Mouse (Mus musculus): ENCODE data around the gene Mtnr1a. TPM values are rescaled to one million over a fixed set of nuclear protein-coding genes. Genes with fewer than 3 reads are reported as not detected.

The Mtnr1a gene
- total RNA-seq, 2 experiments from 2014 or later = not detected

DNA sequence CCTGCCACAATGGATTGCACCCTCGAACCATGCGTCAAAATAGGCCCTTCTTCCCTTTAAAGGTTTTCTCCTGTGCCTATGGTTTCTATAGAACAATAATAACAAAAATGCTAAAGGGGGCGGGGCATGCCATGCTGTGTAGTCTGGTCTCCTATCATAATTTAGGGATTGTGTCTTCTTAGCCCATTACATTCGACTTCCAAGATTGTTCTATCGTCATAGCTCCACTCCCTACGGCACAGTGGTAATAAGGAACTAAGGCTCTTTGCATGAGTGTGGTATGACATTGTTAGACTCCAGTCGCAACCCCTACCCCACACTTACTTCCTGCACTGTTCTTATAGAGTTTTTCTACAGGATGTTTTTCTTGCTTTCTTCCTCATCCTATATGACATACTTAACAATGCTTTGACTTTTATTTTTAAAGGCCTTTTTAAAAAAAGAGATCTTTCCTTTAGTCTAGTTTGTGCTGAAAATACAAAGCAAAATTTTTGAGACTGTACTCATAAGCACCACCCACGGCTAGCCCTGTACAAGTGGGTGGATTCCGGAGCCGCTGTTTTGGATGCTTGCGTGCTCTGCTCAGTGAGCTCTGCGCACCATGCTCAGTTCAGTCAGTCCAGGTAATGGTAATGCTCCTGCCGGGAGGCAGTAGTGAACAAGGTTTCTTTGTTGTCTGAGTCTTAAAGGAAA is 40.6 kb downstream of the Mtnr1a start:
- DNase-seq = no peak

DNA sequence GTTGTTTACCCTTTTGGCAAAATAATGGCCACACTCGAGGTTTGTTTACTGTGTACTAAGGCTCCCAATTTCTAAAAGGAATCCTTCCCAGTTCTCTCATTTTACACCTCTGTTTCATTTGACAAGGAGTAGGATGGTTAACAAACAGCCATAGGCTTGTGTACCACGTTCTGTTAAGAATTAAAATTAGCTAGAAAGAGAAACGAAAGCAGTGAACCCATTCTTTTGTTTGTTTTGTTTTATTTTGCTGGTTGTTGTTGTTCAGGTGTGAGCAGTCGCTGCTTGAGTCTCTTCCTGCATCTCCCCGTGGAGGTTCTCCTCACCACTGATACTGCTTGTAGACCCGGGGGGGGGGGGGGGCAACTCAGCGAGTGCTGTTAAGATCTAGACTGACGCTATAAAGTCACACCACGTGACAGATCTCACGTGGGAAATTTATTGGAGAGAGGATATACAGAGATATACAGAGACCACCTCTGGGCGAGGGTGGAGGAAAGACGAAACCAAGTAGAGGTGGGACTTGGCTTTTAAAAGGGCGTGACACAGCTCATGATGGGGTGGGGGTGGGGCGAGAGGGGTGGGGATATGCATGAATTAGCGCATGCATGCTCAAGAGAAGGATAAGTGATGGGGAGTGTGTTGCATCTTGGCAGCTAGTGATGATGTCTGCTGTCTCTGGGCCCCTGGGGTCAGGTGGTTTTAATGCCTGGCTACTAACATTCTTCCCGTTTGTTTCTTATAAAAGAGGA is 41.3 kb downstream of the Mtnr1a start:
- DNase-seq = no peak

- no peak for DNase-seq
Measured at GRCm38 (mm10) chr8:45110813-45111104, 41.8 kb downstream of the Mtnr1a start.

- DNase-seq = no peak
Measured at GRCm38 (mm10) chr8:45111820-45112219, 42.9 kb downstream of the Mtnr1a start.

- DNase-seq = no peak
Measured at GRCm38 (mm10) chr8:45117588-45117987, 48.7 kb downstream of the Mtnr1a start.

DNA sequence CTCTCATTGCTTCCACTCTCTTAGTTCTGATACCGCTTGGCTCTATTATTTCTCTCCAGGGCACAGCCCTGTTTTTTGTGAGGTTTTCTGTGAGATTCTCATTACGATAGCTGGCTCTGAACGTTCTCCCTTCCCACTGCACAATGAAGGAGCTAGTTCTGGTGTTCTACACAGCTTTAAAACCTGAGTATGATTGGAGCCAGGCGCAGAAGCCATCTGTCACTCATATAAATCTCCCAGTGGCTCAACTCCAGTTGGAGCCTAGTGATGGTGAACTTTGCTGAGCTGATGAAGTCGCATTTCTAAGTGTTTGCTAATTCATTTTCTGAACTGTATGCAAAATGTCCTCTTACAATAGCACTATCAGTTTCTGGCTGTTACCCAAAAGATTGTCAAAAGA is 56.7 kb downstream of the Mtnr1a start:
- DNase-seq = no peak

Other genes starting within 250 kb of the Mtnr1a start
- gene Fat1, start 133.7 kb upstream of the Mtnr1a start, total RNA-seq (2021) = 100 to 1,000 TPM in 1 of 2 experiments, 10 to 100 TPM in 1; 79.2 to 110 TPM
- gene F11, start 192.9 kb downstream of the Mtnr1a start, total RNA-seq (2021) = under 1 TPM in 1 of 2 experiments, not detected in 1; 0.20 TPM
- gene Klkb1, start 225.7 kb downstream of the Mtnr1a start, total RNA-seq (2021) = under 1 TPM in 1 of 2 experiments, not detected in 1; 0.07 TPM
- not detected for gene Gm45753, start 239.3 kb downstream of the Mtnr1a start, total RNA-seq (2021)

Data from adrenal gland, postnatal 36 days (tissue).